Mouse (Mus musculus) brain, embryonic 14.5 days (tissue): ENCODE measurements around the gene C1ql3.

ENCODE experiments used
- CTCF ChIP-seq: fragments of 200-500 bp; IDR thresholded peaks from 2 replicates; pipeline ENCODE4 v1.5.1; 2012; ENCODE audit warnings: inconsistent platforms, mild to moderate bottlenecking, moderate library complexity, borderline replicate concordance; ENCODE audit not compliant: insufficient read depth, insufficient read length; ENCODE audit errors: extremely low read depth
- POLR2A ChIP-seq: fragments of 200-500 bp; IDR thresholded peaks from 2 replicates; pipeline ENCODE4 v1.6.1; 2012; ENCODE audit warnings: mild to moderate bottlenecking, inconsistent platforms, borderline replicate concordance; ENCODE audit not compliant: poor library complexity, insufficient read depth, insufficient read length, severe bottlenecking; ENCODE audit errors: extremely low read depth

DNA sequence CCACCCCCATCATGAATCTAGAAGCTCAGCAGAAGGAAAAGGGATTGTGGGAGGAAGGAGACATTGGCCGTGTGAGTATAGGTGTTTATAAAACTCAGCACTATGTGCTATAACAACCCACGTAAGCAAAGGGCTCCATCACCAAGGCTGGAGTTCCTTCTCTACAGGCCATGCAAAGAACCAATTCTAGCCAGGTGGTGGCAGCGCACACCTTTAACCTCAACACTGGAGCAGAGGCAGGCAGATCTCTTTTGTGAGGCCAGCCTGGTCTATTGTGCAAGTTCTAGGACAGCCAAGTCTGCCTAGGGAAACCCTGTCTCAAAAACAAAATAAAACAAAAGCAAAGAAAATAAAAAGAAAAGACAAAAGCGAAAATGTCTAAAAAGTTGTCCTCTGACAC, 28.2 kb upstream of the C1ql3 start:
- no peak for TF ChIP-seq CTCF
- no peak for TF ChIP-seq POLR2A
